Mouse (Mus musculus) monocyte, adult 2 months (primary cell): ENCODE results near the gene Hnrnpd.

ENCODE experiments used
- DNase-seq, 2 experiments: peaks; one replicate each; pipeline ENCODE4 v3.0.0; 2022; ENCODE audit warnings: low spot score in 2 of 2, low read depth in 1 of 2

Gene Hnrnpd

DNA sequence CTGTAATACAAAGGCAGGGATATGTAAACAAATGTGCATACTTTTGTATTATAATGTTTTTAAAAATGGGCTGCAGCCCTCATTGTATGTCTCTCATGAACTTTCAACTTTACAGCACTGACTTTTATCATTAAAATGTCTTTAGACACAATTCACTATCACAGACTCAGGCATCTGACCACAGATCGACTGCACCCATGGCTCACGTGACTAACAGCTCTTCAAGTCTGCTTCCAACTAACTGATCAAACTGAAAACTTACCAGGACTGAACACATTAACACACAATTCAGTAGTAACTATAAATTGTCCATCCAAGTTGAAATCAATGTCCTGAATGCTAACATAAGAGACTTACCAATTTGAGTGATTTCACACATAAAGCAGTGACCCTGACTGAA is 18.8 kb downstream of the Hnrnpd start:
- no peak for DNase-seq

DNA sequence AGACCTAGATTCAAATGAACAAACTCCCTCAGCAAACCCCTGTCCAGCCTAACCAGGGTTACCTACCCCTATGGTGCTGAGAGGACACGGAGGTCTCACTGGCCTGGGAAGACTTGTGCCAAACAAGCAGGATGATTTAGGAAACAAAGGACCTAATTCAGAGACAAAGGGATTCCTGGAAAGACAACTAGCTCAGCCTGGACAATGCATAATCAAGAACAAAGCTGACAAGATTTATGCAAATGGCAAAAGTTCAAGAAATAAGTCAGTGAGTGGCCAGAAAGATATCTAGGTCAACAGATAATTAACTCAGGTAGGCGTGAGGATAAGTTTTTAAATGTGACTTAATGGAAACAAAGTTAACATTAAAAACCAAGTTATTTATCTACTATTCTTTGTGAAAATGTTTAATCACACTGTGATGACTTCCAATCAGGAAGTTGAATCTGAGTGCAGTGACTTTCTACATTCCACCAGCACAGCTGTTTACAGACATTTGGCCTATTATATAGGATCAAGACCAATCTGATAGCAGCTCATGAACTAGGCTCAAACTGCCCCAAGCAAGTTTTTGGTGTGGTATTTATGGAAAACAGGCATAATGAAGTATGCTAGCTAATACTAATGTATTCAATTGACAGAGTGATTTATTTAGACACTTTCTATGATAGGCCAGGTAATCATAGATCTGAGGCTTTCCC is 19.4 kb downstream of the Hnrnpd start:
- no peak for DNase-seq

- no peak for DNase-seq
Measured at GRCm38 (mm10) chr5:99958666-99959065, 20.1 kb downstream of the Hnrnpd start.

GRCm38 (mm10) chr5:99953883-99954282 is 24.9 kb downstream of the Hnrnpd start:
- no peak for DNase-seq

DNA sequence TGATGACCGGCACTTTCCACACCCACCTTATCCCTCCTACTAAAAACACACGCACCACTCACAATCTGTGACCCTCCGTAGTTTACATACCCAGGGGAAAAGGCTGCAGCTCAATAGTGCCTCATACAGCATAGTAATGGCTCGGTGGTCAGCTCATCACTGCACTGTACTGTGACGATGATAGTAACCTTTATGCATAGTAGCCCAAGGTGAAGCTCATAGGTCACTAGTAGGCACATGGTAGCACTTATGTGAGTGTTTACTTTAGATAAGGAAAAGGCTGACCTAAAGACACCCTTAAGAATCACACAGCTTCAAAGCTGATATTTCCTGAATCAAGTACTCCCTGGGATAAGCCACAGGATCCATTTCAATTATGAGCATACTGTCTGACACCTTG is 26.2 kb downstream of the Hnrnpd start:
- no peak for DNase-seq

GRCm38 (mm10) chr5:99941776-99942502 is 36.8 kb downstream of the Hnrnpd start:
- DNase-seq: no peak

DNA sequence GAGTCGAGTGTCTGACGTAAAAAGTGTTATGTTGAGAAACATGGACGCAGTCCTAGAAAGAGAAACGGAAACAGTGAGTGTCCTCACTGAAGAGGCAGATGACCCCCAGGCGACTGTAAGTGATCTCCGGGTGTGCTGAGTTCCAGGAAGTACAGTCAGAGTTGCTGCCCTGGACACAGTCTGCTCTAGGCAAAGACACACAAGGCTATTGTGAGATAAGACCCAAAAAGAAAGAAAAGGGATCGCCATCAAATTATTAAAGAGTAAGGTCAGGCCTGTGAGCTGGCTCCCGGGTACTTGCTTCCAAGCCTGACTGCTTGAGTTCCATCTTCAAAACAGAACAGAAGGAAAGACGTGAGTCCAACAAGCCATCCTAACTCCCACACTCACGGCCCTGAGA is 37.5 kb downstream of the Hnrnpd start:
- DNase-seq: no peak

GRCm38 (mm10) chr5:99939440-99939839 is 39.3 kb downstream of the Hnrnpd start:
- no peak for DNase-seq

GRCm38 (mm10) chr5:99931910-99932309 is 46.8 kb downstream of the Hnrnpd start:
- DNase-seq: no peak

- DNase-seq: no peak
Measured at GRCm38 (mm10) chr5:99927951-99928350, 50.8 kb downstream of the Hnrnpd start.

GRCm38 (mm10) chr5:99922033-99922432 is 56.7 kb downstream of the Hnrnpd start:
- no peak for DNase-seq

- no peak for DNase-seq
Measured at GRCm38 (mm10) chr5:99915494-99915893, 63.2 kb downstream of the Hnrnpd start.

GRCm38 (mm10) chr5:99906181-99906956 is 72.4 kb downstream of the Hnrnpd start, which contains the start of gene Vamp9:
TSS of gene Vamp9 (plus strand) at chr5:99906254.
- DNase-seq: peak; percentile 83 to 88
